ENCODE assay signal across 11 mouse cellular contexts in the genomic region with DNA sequence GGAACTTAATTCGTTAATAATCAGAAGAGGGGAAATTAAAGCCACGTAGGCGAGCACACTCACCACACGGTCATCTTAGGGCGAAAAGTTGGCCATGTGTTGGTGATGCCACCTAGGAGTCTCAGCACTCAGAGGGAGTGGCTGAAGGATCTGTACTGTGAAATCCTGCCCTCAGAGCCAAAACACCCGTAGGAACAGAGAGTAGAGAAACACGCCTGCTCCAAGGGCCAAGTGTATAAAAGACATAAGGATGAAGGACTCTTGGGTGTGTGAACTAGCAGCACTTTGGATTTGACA. TPM values are rescaled to one million over a fixed set of nuclear protein-coding genes. Genes with fewer than 3 reads are reported as not detected.
DNase-seq lines count a peak whose midpoint lies in the region; ATAC-seq and TF ChIP-seq lines count a peak whose summit lies in the region.
"Had no signal": no experiment of that assay in that cellular context is flagged by ENCODE, and none has a peak within 500 bp of the region (broad histone marks: within the 10 kb centered on the region; RNA-seq: fewer than 3 reads in every experiment).

No protein-coding gene starts in this region.

- no peaks in the 10 kb centered on the region for H3K36me3 ChIP-seq in heart, embryonic 13.5 days
- no peaks in the 10 kb centered on the region for H3K36me3 ChIP-seq in hindbrain, embryonic 14.5 days (replicated peaks; ENCODE audit: control insufficient read depth, insufficient read depth)
- no peaks in the 10 kb centered on the region for H3K36me3 ChIP-seq in midbrain, embryonic 15.5 days (replicated peaks)

- intact Hi-C loops in heart, postnatal 25 days (cut with DNase I), result no loop called here

- no peak overlapping the region for H3K27ac ChIP-seq in heart, embryonic 13.5 days (replicated peaks)
- H3K27ac ChIP-seq in hindbrain, embryonic 14.5 days, result no peak overlapping the region
- 0 out of 2 replicates have a peak overlapping the region, but pooled peaks have one; percentile 51 for H3K27ac ChIP-seq in midbrain, embryonic 15.5 days

- peaks cover 71% of the 10 kb centered on the region for H3K27me3 ChIP-seq in heart, embryonic 13.5 days (replicated peaks)
- peaks cover 45% of the 10 kb centered on the region for H3K27me3 ChIP-seq in hindbrain, embryonic 14.5 days (ENCODE audit: control insufficient read depth, insufficient read depth, low read length)
- 0 out of 2 replicates have a peak, but pooled peaks cover 12% of the 10 kb centered on the region for H3K27me3 ChIP-seq in midbrain, embryonic 15.5 days (replicated peaks)

- H3K4me3 ChIP-seq in heart, embryonic 13.5 days, result peak overlapping the region; percentile 54
- peak overlapping the region; percentile 53 for H3K4me3 ChIP-seq in hindbrain, embryonic 14.5 days (replicated peaks; ENCODE audit: low read length)
- peak overlapping the region; percentile 57 for H3K4me3 ChIP-seq in midbrain, embryonic 15.5 days
- H3K4me3 ChIP-seq: erythroblast, embryonic 14.5 days had no signal

- H3K4me1 ChIP-seq in heart, embryonic 13.5 days, result peaks cover 9% of the 10 kb centered on the region
- peaks cover 14% of the 10 kb centered on the region; the same call in 1 of the 2 replicates for H3K4me1 ChIP-seq in hindbrain, embryonic 14.5 days (replicated peaks; ENCODE audit: control insufficient read depth, insufficient read depth, low read length)
- H3K4me1 ChIP-seq in midbrain, embryonic 15.5 days, result peaks cover 12% of the 10 kb centered on the region

- no peak for DNase-seq in heart, postnatal 25 days (ENCODE audit: low spot score)
- DNase-seq in brain, embryonic 14.5 days (ENCODE audit: low read depth), result peak; percentile 19
- no peak for DNase-seq in hindbrain, embryonic 14.5 days (ENCODE audit: low spot score)
- no peak for DNase-seq in B cell, adult 2 months
- no peak for DNase-seq in frontal cortex, postnatal 14 days (ENCODE audit: low spot score in 2 of 2)
- DNase-seq in gastrocnemius, adult 8-10 months (ENCODE audit: low spot score in 2 of 2), result no peak
- DNase-seq: adrenal gland, adult 8-10 months had no signal

- no peak for TF ChIP-seq POLR2A in brain, embryonic 14.5 days (IDR thresholded peaks at IDR 0.05; ENCODE audit: borderline replicate concordance, extremely low read depth, insufficient read depth, insufficient read length, poor library complexity, severe bottlenecking)

- TF ChIP-seq CTCF in brain, embryonic 14.5 days (IDR thresholded peaks at IDR 0.05; ENCODE audit: borderline replicate concordance, extremely low read depth, insufficient read depth, insufficient read length), result no peak

- peak overlapping the region; percentile 82 for H3K4me2 ChIP-seq in heart, embryonic 13.5 days
- H3K4me2 ChIP-seq in hindbrain, embryonic 14.5 days (replicated peaks), result peak overlapping the region; percentile 91
- H3K4me2 ChIP-seq in midbrain, embryonic 15.5 days, result peak overlapping the region; percentile 94

- no peaks in the 10 kb centered on the region for H3K9me3 ChIP-seq in heart, embryonic 13.5 days
- H3K9me3 ChIP-seq in hindbrain, embryonic 14.5 days (ENCODE audit: control insufficient read depth, low read length), result no peaks in the 10 kb centered on the region
- no peaks in the 10 kb centered on the region for H3K9me3 ChIP-seq in midbrain, embryonic 15.5 days

- peak overlapping the region; percentile 71; the same call in 1 of the 2 replicates for H3K9ac ChIP-seq in heart, embryonic 13.5 days
- peak overlapping the region; percentile 73 for H3K9ac ChIP-seq in hindbrain, embryonic 14.5 days
- H3K9ac ChIP-seq in midbrain, embryonic 15.5 days, result peak overlapping the region; percentile 67

- WGBS in heart, embryonic 13.5 days, result 19% methylated on average over 7 of the region's 7 CpGs
- 12% methylated on average over 7 of the region's 7 CpGs for WGBS in hindbrain, embryonic 14.5 days
- WGBS in midbrain, embryonic 15.5 days, result 12% methylated on average over 7 of the region's 7 CpGs

- ATAC-seq in heart, embryonic 13.5 days (ENCODE audit: extremely low read depth, insufficient number of reproducible peaks, low FRiP score, low TSS enrichment), result no peak
- peak; percentile 5; the same call in 1 of the 2 replicates for ATAC-seq in hindbrain, embryonic 14.5 days (ENCODE audit: low FRiP score)
- ATAC-seq in midbrain, embryonic 15.5 days (replicated peaks), result 0 out of 2 replicates have a peak, but pooled peaks have one; percentile 29

RNA-seq across cellular contexts. Expression of a gene that starts 0.4 kb away (rescaled TPM):
- not detected in 2 replicates for polyA plus RNA-seq in heart, embryonic 13.5 days (2015; fragmentation: Nextera tagmentation; extraction: Ambion mirVana)
- not detected for total RNA-seq in heart, postnatal 25 days (2021)
- 0.39 and 1.1 TPM in 2 replicates for polyA plus RNA-seq in brain, embryonic 14.5 days (2012; rRNA removed)
- polyA plus RNA-seq in hindbrain, embryonic 14.5 days (2014; fragmentation: Nextera tagmentation; extraction: Ambion mirVana), result 1.0 and 1.9 TPM in 2 replicates
- 0.97 and 1.1 TPM in 2 replicates for polyA plus RNA-seq in midbrain, embryonic 15.5 days (2015; fragmentation: Nextera tagmentation; extraction: Ambion mirVana)
- total RNA-seq in gastrocnemius, adult 8-10 months (2022), result not detected
- total RNA-seq: liver, adult 2 months had no signal
- polyA plus RNA-seq: liver, adult 2 months had no signal

RNA-seq across cellular contexts. Expression of a gene that starts 40.1 kb away (rescaled TPM):
- not detected in 2 replicates for polyA plus RNA-seq in heart, embryonic 13.5 days (2015; fragmentation: Nextera tagmentation; extraction: Ambion mirVana)
- not detected for total RNA-seq in heart, postnatal 25 days (2021)
- 0.03 and 0.04 TPM in 2 replicates for polyA plus RNA-seq in brain, embryonic 14.5 days (2012; rRNA removed)
- 0.13 and 0.39 TPM in 2 replicates for polyA plus RNA-seq in hindbrain, embryonic 14.5 days (2014; fragmentation: Nextera tagmentation; extraction: Ambion mirVana)
- 0.10 and 0.22 TPM in 2 replicates for polyA plus RNA-seq in midbrain, embryonic 15.5 days (2015; fragmentation: Nextera tagmentation; extraction: Ambion mirVana)
- not detected for total RNA-seq in gastrocnemius, adult 8-10 months (2022)
- total RNA-seq: liver, adult 2 months had no signal
- polyA plus RNA-seq: erythroblast, embryonic 14.5 days; liver, adult 2 months had no signal
